Mouse (Mus musculus): ENCODE results near the gene Emc8. TPM values are rescaled to one million over a fixed set of nuclear protein-coding genes. Genes with fewer than 3 reads are reported as not detected.

Gene Emc8
- polyA plus RNA-seq, 1 experiment, result 109 TPM

DNA sequence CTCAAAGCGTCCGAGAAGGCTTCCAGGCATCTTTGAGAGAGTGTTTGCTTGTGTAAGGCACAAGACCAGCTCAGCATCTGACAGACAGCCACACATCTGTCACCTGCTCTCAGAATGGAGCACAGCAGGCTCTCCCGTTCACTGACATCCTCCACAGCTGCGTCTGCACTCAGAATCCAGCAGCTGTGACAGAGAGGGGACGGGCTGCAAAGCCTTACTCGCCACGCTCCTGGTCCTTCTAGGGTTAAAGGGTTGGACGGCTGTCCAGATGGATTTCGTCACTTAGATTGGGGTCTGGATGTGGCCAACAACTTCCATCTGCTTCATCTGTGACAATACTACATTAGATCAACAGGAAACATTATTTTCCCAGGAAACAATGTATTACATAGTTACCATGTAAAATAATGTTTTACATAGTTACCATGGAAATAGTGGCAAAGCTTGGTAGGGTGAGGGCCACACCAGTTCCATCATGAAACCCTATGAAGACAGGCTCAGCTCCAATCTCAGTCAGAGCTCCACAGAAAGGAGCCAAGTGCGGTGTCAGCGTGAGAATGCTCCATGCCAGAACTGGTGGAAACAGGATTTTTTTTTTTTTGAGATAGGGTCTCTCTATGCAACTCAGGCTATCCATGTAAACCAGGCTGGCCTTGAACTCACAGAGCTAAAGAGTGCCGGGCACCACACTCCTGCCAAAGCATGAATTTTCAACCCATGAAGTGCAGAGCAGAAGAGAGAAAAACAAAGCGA, 28.2 kb upstream of the Emc8 start:
- no peak overlapping the region for H3K4me3 ChIP-seq (ENCODE audit: low read depth, low read length)
- 0 out of 2 replicates have a peak overlapping the region, but pooled peaks have one; percentile 1 for H3K27ac ChIP-seq (ENCODE audit: insufficient read depth, low read depth, low read length)
- H3K27me3 ChIP-seq (ENCODE audit: control insufficient read depth, insufficient read depth, low read length), result no peaks in the 10 kb centered on the region
- no peaks in the 10 kb centered on the region for H3K36me3 ChIP-seq (ENCODE audit: control insufficient read depth, insufficient read depth, low read length)
- TF ChIP-seq CTCF (IDR thresholded peaks at IDR 0.05; ENCODE audit: extremely low read depth, insufficient read length, insufficient replicate concordance, low read depth, low read length) (no peak), POLR2A (IDR thresholded peaks at IDR 0.05; ENCODE audit: low read depth, low read length) (no peak)
- peaks cover 25% of the 10 kb centered on the region for H3K4me1 ChIP-seq (ENCODE audit: control insufficient read depth, insufficient read depth, insufficient read length, low read length)
- 76% methylated on average over 13 of the region's 13 CpGs for WGBS

DNA sequence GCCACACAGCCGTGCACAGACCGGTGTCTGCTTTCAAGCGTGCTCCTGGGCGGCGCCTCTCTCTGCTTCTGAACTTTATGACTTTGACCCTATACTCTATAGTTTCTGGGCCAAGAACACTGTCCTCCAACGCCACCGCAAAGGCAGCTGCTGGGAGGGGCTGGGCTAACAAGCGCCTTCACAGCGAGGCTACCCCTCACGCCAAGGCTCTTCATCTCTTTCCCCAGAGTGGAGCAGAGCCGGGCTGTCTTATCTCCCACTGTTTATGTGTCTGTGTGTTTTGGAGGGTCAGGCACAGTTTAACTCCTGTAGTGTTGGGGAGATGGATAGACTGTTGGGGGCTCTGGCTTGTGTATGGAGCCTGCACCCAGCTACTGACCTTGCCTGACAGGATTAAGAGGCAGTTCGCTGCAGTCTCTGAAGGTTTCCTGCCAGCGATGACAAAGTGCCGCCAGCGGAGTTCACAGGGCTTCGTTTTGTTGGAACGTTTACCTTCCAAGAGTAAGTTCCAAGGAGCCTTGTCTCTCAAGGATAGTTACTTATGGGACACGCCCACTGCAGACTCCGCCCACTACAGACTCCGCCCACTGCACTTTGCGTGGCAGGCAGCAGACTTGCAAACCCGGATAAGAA, 25.6 kb upstream of the Emc8 start:
- 12% methylated on average over 22 of the region's 22 CpGs for WGBS
- no peaks in the 10 kb centered on the region for H3K36me3 ChIP-seq (ENCODE audit: control insufficient read depth, insufficient read depth, low read length)
- H3K4me3 ChIP-seq (ENCODE audit: low read depth, low read length), result peak overlapping the region; percentile 49
- no peaks in the 10 kb centered on the region for H3K27me3 ChIP-seq (ENCODE audit: control insufficient read depth, insufficient read depth, low read length)
- peaks cover 19% of the 10 kb centered on the region for H3K4me1 ChIP-seq (ENCODE audit: control insufficient read depth, insufficient read depth, insufficient read length, low read length)
- H3K27ac ChIP-seq (ENCODE audit: insufficient read depth, low read depth, low read length), result peak overlapping the region; percentile 96
- TF ChIP-seq POLR2A (IDR thresholded peaks at IDR 0.05; ENCODE audit: low read depth, low read length) (no peak; the same call in 1 of the 2 replicates), CTCF (IDR thresholded peaks at IDR 0.05; ENCODE audit: extremely low read depth, insufficient read length, insufficient replicate concordance, low read depth, low read length) (peak; percentile 4; the same call in 1 of the 2 replicates)

DNA sequence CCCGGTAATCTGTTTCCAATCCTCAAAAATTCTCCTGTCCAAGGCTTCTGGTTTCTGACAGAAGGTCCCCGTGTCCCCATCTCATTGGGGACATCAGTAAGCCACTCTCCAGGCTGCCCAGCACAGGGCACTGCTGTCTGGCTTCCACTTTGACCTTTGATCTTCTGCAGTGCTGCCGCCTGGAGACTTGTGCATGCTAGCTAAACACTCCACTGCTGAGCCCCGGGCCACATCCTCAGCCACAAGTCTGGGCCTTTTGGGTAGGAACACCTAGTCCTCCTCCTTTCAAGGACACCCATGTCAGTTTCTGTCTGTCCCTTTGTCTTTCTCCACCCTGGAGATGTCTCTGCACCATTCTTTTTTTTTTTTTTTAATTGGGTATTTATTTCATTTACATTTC, 24.6 kb upstream of the Emc8 start:
- Histone ChIP-seq H3K27me3 (ENCODE audit: control insufficient read depth, insufficient read depth, low read length) (no peaks in the 10 kb centered on the region), H3K36me3 (ENCODE audit: control insufficient read depth, insufficient read depth, low read length) (no peaks in the 10 kb centered on the region), H3K4me1 (ENCODE audit: control insufficient read depth, insufficient read depth, insufficient read length, low read length) (peaks cover 19% of the 10 kb centered on the region), H3K4me3 (ENCODE audit: low read depth, low read length) (no peak overlapping the region), H3K27ac (ENCODE audit: insufficient read depth, low read depth, low read length) (no peak overlapping the region)
- 39% methylated on average over 4 of the region's 4 CpGs for WGBS
- no peak for TF ChIP-seq POLR2A (IDR thresholded peaks at IDR 0.05; ENCODE audit: low read depth, low read length)
- no peak for TF ChIP-seq CTCF (IDR thresholded peaks at IDR 0.05; ENCODE audit: extremely low read depth, insufficient read length, insufficient replicate concordance, low read depth, low read length)

DNA sequence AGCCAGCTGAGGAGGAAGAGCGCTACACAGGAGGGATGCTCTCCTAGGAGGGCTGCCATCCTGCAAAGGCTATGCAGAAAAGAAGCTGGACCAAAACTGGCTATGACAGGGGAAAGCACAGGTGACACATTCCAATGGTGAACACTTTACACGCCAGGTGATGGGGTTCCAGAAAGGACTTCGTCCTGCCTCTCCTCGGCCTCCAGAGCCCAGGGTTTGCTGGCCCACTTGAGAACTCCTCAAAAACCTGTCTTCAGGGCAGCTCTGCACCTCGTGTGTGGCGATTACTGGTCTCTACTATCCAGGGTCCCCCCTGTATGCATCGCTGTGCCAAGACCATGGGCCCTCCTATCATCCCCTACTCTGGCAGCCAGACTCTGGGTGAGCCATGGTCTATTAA, 20.1 kb upstream of the Emc8 start:
- TF ChIP-seq POLR2A (IDR thresholded peaks at IDR 0.05; ENCODE audit: low read depth, low read length), result no peak
- no peak for TF ChIP-seq CTCF (IDR thresholded peaks at IDR 0.05; ENCODE audit: extremely low read depth, insufficient read length, insufficient replicate concordance, low read depth, low read length)
- H3K4me3 ChIP-seq (ENCODE audit: low read depth, low read length), result no peak overlapping the region
- no peaks in the 10 kb centered on the region for H3K27me3 ChIP-seq (ENCODE audit: control insufficient read depth, insufficient read depth, low read length)
- no peak overlapping the region for H3K27ac ChIP-seq (ENCODE audit: insufficient read depth, low read depth, low read length)
- H3K36me3 ChIP-seq (ENCODE audit: control insufficient read depth, insufficient read depth, low read length), result no peaks in the 10 kb centered on the region
- 91% methylated on average over 7 of the region's 7 CpGs for WGBS
- peaks cover 24% of the 10 kb centered on the region for H3K4me1 ChIP-seq (ENCODE audit: control insufficient read depth, insufficient read depth, insufficient read length, low read length)

DNA sequence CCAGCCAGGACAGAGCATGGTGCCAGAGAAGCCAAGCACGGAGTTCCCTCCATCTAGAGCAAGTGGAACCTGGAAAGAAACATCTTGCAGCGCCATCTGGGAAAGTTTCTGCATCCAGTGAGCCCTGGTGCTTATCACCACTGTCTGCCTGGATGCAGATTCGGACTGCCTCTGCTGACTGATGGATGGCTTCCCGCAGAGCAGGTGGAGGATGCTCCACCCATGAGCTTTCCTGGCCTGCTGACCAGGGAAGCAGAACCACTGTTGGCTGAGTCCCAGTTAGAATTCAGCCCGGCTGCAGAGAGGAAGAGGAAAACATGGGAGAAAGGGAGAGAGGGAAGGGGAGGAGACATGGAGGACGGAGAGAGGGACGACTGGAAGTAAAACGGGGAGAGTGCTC, 19.4 kb upstream of the Emc8 start:
- no peak for TF ChIP-seq CTCF (IDR thresholded peaks at IDR 0.05; ENCODE audit: extremely low read depth, insufficient read length, insufficient replicate concordance, low read depth, low read length)
- no peak for TF ChIP-seq POLR2A (IDR thresholded peaks at IDR 0.05; ENCODE audit: low read depth, low read length)
- H3K4me3 ChIP-seq (ENCODE audit: low read depth, low read length), result no peak overlapping the region
- H3K27ac ChIP-seq (ENCODE audit: insufficient read depth, low read depth, low read length), result no peak overlapping the region
- H3K4me1 ChIP-seq (ENCODE audit: control insufficient read depth, insufficient read depth, insufficient read length, low read length), result peaks cover 30% of the 10 kb centered on the region
- no peaks in the 10 kb centered on the region for H3K27me3 ChIP-seq (ENCODE audit: control insufficient read depth, insufficient read depth, low read length)
- no peaks in the 10 kb centered on the region for H3K36me3 ChIP-seq (ENCODE audit: control insufficient read depth, insufficient read depth, low read length)
- 58% methylated on average over 8 of the region's 8 CpGs for WGBS

DNA sequence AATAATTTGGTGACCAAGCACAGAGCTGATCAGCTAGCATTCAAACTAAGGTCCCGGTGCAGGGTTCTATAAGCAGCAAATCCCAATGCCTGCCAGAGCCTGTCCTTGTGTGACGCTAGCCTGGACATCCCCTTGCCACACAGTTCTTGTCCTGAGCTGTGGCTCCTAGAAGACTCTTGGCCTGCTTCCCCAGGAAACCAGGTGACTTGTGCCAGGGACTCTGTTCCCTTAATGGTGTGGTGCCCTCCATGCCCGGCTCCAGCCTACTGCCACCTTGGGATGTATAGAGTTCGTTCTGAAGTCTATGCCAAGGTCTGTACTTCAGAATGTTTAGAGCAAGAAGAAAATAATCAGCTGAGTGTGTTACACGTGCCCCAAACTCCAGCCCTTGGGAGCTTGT, 18.2 kb upstream of the Emc8 start:
- Histone ChIP-seq H3K36me3 (ENCODE audit: control insufficient read depth, insufficient read depth, low read length) (no peaks in the 10 kb centered on the region), H3K4me3 (ENCODE audit: low read depth, low read length) (no peak overlapping the region), H3K27me3 (ENCODE audit: control insufficient read depth, insufficient read depth, low read length) (no peaks in the 10 kb centered on the region), H3K27ac (ENCODE audit: insufficient read depth, low read depth, low read length) (no peak overlapping the region), H3K4me1 (ENCODE audit: control insufficient read depth, insufficient read depth, insufficient read length, low read length) (peaks cover 25% of the 10 kb centered on the region)
- no peak for TF ChIP-seq POLR2A (IDR thresholded peaks at IDR 0.05; ENCODE audit: low read depth, low read length)
- no peak for TF ChIP-seq CTCF (IDR thresholded peaks at IDR 0.05; ENCODE audit: extremely low read depth, insufficient read length, insufficient replicate concordance, low read depth, low read length)
- 77% methylated on average over 5 of the region's 5 CpGs for WGBS

DNA sequence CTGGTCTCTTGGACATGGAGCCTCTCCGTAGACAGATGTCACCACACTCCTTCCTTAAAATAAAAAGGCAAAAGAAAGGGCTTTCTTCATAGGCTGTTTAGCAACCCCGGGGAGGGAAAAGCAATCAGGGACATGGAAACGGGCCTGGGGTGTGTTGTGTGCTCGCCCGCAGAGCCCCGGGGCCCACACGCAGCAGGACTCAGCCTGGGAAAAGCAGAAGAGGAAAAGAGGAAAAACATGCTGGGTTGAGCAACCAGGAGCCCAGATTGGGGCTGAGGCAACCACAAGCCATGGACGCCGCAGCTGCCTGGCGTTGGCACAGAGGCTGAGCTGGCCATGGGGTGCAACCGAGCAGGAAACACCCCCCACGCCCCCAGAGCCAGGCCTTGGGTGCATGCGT, 17.7 kb upstream of the Emc8 start:
- H3K4me1 ChIP-seq (ENCODE audit: control insufficient read depth, insufficient read depth, insufficient read length, low read length), result peaks cover 28% of the 10 kb centered on the region
- WGBS, result 78% methylated on average over 13 of the region's 13 CpGs
- 0 out of 2 replicates have a peak overlapping the region, but pooled peaks have one; percentile 26 for H3K27ac ChIP-seq (ENCODE audit: insufficient read depth, low read depth, low read length)
- no peak overlapping the region for H3K4me3 ChIP-seq (ENCODE audit: low read depth, low read length)
- TF ChIP-seq POLR2A (IDR thresholded peaks at IDR 0.05; ENCODE audit: low read depth, low read length) (no peak), CTCF (IDR thresholded peaks at IDR 0.05; ENCODE audit: extremely low read depth, insufficient read length, insufficient replicate concordance, low read depth, low read length) (no peak)
- H3K27me3 ChIP-seq (ENCODE audit: control insufficient read depth, insufficient read depth, low read length), result no peaks in the 10 kb centered on the region
- no peaks in the 10 kb centered on the region for H3K36me3 ChIP-seq (ENCODE audit: control insufficient read depth, insufficient read depth, low read length)

Measured in small intestine, adult 2 months (tissue).